In the genomic region with DNA sequence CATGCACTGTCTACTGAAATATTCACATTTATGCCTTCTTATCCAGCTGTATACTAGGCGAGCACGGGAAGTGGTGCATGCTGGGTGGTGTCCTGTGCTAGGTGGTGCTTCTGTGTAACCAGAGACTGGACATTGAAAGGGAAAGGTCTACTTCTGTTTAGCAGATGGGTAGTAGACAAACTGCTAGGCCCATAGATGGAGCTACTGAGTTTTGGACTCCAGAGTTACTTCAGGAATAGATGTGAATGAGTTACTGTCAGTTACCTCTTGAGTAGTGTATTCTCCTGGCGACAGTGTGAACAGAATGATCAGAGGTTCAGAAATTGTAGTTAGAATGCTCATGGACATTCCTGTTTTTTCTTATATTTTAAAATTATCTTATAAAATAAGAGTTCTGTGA, we compare ENCODE assay signal across 16 mouse cellular contexts. TPM values are rescaled to one million over a fixed set of nuclear protein-coding genes. Genes with fewer than 3 reads are reported as not detected.
DNase-seq lines count a peak whose midpoint lies in the region; ATAC-seq and TF ChIP-seq lines count a peak whose summit lies in the region.
"Had no signal": no experiment of that assay in that cellular context is flagged by ENCODE, and none has a peak within 500 bp of the region (broad histone marks: within the 10 kb centered on the region; RNA-seq: fewer than 3 reads in every experiment).

No protein-coding gene starts in this region.

- TF ChIP-seq CTCF in left cerebral cortex, adult 2 months (IDR thresholded peaks at IDR 0.05): peak; percentile 46

- H3K27ac ChIP-seq in left cerebral cortex, adult 2 months: no peak overlapping the region
- H3K27ac ChIP-seq: kidney, embryonic 15.5 days; liver, embryonic 13.5 days; stomach, embryonic 15.5 days had no signal

- H3K4me3 ChIP-seq in left cerebral cortex, adult 2 months: no peak overlapping the region
- H3K4me3 ChIP-seq: kidney, embryonic 15.5 days; liver, embryonic 13.5 days; stomach, embryonic 15.5 days had no signal

- intact Hi-C loops in left cerebral cortex, adult 2 months (cut with DNase I): no loop called here

- peak; percentile 50; the same call in 1 of the 2 replicates for ATAC-seq in frontal cortex, adult (ENCODE audit: low TSS enrichment)
- ATAC-seq: forebrain, embryonic 14.5 days had no signal

- no peak for DNase-seq in frontal cortex, postnatal 14 days (ENCODE audit: low spot score in 2 of 2)
- DNase-seq in left cerebral cortex, adult 2 months (ENCODE audit: extremely low spot score in 1 of 2, low spot score in 2 of 2): no peak
- no peak for DNase-seq in left cerebral cortex, adult 9 months (ENCODE audit: low spot score in 2 of 2)
- DNase-seq in 3T3-L1 (ENCODE audit: low read depth, low spot score): peak; percentile 15
- peak; percentile 29 for DNase-seq in c-Kit-positive CD71-positive TER-119-positive erythroid progenitor cells, embryonic 14.5 days (ENCODE audit: low spot score)
- no peak for DNase-seq in yolk sac, embryonic 10.5 days (ENCODE audit: low spot score)
- no peak for DNase-seq in left cerebral cortex, adult 8-10 months (ENCODE audit: low spot score in 2 of 2)
- DNase-seq: adrenal gland, postnatal 25 days; liver, embryonic 13.5 days; lung, postnatal 36 days; midbrain, embryonic 14.5 days; spleen, adult 18-20 months had no signal

RNA-seq across cellular contexts. Expression of gene Exoc4, which starts 48.7 kb away (rescaled TPM):
- 10 to 100 TPM; 75.6 to 80.2 TPM for total RNA-seq in left cerebral cortex, adult 2 months (2021)
- 10 to 100 TPM; 76.3 to 80.9 (median 78.7) TPM for total RNA-seq in left cerebral cortex, adult 8-10 months (2022)

Comparison
In these comparisons a context has a peak if more than half of its experiments do, and no peak if none do; other contexts are left out.
1. DNase-seq: peak in 3T3-L1 (single experiment) and c-Kit-positive CD71-positive TER-119-positive erythroid progenitor cells, embryonic 14.5 days (single experiment); none in frontal cortex, postnatal 14 days (0 of 2), left cerebral cortex, adult 2 months (0 of 2), left cerebral cortex, adult 9 months (0 of 2), yolk sac, embryonic 10.5 days (single experiment) and left cerebral cortex, adult 8-10 months (0 of 2).